Mouse (Mus musculus): ENCODE measurements around the gene Calca.

Calca gene

DNA sequence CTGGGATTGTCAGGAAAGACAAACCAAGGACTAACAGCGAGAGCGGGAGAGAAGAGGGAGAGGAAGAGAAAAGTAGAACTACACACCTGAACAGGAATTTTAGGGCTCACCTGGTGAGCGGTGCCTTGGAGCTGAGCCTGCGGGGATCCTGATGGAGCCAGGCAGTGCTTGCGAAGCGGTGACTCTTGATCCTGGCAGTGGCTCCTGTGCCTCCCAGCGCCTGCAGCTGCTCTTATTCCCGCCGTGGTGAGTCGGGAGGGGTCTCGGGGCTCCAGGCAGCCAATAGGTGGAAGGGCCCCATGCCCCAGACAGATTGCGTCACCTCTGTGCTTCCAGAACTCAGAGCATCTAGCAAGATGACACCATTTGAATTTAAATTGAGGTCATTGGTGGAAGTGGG lies at the start of gene Calca:
Gene Calca (minus strand): TSS at position 256 of the 400 bp plus-strand sequence.
- DNase-seq (ENCODE audit: low read depth): peak; percentile 22

DNA sequence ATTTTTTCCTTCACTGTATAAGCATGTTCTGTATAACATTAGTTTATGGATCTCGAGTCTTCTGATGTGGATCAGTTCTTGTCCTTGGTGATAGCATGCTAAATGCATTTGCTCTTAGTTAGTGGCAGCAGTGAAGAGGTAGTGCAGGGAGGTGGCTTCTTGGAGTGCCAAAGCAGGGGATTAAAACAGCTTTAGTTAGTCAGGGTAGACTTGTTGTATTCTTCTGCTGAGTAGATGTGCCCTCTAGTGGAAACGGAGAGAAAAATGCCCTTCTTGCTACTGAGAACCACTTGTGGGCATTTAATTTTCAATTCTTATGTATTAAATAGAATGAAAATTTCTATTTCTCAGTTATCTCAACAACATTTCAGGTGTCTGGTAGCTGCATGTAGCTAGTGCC lies 36.5 kb upstream of the Calca start:
- DNase-seq (ENCODE audit: low read depth): peak; percentile 83

DNA sequence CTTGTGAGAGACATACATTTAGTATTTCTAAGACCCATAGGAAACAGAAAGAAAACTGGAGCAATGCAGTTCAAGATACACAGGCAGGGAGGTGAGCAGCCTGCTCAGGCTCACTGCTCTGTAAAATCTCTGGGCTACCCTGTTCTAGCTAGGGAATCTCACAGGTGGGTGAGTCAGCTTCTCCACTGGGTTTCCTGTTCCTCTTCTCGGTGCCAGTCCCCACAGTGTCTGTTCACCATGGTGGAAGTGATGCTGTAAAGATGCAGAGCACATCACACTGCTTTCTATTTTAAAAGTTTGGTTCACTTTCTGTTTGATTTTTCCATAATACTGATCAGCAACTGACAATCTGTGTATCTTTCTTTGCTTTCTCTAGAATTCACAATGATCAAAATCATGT lies 35.2 kb upstream of the Calca start:
- DNase-seq (ENCODE audit: low read depth): peak; percentile 68

DNA sequence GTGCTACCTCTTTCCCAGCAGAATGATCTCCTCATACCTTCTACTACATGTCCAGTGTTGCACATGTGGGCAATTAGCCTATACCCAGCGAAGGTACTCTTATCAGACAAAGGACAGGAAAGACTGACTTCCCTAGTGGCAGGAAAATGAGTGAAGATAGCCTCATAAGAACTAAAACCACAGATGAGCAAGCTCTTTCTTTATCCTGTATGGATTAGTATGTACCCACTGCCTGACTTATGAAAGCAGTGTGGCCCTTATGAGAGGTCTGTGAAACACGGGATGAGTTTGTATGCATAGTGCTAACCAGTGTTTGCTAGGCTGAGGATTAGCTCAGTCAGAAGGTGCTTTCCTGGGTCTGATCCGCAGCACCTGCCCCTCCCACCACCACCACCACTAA lies 13.6 kb upstream of the Calca start:
- peak; percentile 90 for DNase-seq (ENCODE audit: low read depth)

DNA sequence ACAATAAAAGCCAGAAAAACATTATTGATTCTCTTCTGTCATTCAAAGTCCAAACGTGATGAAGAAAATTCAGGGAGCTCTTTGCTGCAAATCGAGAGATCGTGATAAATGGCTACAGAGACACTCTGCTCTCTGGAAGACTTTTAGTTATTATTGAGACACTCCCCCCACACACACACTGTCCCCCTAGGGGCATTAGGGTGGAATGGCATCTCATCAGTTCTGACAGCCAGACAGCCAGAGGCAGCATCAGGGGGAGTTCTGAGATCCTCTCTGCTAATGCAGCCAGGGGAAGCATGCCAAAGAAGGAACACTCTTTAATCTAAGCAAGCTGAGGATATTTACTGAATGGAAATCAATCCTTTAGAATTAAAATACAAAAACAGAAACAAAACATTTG lies 12.6 kb upstream of the Calca start:
- no peak for DNase-seq (ENCODE audit: low read depth)

DNA sequence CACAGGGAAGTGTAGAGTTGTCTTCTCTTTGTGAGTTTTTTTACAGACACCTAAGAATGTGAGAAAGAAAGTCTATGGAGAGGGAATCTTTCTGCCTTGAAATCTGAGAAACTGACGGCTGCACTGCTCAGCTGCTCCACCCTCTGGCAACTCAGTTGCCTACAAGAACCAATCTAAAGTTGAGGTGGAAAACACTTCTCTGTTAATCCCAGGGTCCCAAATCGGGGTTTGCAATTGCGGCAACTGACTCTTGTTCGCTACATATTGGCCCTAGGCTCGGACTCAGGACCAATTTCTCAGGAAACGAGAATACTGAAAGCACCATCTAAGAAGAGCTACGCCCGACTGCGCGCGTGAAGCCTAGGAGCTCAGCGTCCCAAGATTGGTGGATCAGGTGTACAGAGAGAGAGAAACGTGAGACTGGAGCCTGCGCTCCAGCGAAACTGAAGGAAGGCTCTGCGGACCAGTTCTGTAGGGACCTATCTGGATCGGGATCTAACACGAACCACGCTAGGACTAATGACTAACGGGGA lies 522 bp downstream of the Calca start:
- peak; percentile 60 for DNase-seq (ENCODE audit: low read depth)

DNA sequence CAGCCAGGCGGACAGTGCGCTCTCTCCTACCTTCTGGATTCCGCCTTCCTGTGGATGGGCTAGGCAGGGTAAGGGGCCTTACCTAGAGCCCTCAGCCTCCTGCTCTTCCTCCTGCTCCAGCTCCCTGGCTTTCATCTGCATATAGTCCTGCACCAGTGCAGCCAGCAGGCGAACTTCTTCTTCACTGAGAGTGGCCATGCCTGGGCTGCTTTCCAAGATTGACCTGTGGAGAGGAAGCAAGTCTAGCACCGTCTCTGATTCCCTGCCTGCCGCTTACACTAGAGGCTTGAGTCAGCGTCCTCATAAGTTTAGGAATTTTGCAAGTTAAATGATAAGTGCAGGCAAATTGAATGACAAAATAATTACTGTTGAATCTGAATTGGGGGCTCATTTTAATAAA lies 1.8 kb downstream of the Calca start:
- DNase-seq (ENCODE audit: low read depth): peak; percentile 44

DNA sequence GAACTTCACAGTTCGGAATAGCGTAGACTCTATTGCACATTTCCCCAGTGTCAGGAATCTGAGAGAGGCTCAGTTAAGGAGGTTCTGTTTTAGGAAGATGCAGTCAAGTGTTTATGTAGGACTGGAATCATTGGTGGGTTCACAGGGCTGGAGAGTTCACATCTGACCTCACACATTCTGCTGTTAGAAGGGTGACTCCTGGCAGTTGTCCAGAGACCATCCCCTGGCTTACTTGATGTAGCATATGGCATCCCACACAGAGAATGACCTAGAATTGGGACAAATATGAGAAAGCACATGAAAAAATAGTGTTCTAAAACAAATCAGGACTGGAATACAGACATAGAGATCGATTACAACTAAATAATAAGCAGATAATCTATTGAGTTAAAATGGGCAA lies 10.2 kb downstream of the Calca start:
- no peak for DNase-seq (ENCODE audit: low read depth)

DNA sequence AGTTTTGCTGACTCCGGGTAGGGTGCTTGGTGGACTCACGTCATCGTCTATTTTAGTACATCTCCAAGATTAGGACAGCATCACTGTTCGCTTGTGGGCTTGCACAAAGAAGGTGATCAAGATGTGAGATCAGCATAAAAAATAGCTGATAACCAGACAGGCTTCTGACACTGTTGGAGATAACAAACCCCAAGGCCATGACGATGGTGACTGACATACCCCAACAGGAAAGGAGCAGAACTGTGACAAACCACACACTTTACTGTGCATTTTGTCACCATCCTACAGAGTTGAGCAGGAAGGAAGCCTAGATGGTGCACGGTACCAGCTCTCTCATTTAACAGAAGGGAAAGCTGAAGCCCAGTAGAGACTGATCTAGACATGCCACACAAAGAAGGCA lies 19.4 kb downstream of the Calca start:
- DNase-seq (ENCODE audit: low read depth): peak; percentile 99

DNA sequence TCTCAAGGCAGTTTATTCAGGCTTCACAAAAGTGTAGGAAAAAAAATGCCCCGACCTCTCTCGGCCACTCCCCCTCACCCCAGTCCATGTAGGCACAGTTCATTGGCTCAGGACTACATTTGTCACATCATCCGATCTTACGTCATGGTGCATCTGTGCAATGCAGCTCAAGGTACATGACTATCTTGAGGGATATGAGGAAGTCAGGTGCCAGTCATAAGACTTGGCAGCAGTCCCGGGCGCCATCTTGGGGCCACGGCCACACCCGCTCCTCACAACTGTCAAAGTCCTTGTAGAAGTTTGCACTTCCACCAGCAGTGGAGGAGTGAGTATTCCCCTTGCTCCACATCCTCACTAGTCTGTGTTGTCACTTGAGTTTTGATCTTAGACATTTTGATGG lies 41.8 kb downstream of the Calca start:
- DNase-seq (ENCODE audit: low read depth): peak; percentile 38

DNA sequence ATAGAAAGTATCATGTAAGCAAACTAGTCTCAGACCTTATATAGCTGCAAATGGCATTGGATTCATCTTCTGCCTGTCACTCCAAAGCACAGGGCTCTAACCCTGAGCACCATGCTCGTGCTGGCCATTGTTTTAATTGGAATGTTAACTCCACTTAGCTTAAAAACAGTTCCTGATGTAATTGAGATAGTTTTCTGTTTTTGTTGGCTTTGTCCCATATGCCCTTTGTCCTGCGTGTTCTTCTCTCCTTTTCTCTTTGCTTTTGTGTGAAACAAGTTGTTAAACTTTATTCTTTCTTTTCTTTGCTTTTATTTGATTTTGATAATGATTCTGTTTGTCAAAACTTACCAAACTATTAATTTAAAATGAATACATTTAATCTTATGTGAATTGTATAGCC lies 53.7 kb downstream of the Calca start:
- DNase-seq (ENCODE audit: low read depth): no peak

Data from 416B (cell line).